Mouse (Mus musculus): Measurements from ENCODE around the gene Lin28a.

DNA sequence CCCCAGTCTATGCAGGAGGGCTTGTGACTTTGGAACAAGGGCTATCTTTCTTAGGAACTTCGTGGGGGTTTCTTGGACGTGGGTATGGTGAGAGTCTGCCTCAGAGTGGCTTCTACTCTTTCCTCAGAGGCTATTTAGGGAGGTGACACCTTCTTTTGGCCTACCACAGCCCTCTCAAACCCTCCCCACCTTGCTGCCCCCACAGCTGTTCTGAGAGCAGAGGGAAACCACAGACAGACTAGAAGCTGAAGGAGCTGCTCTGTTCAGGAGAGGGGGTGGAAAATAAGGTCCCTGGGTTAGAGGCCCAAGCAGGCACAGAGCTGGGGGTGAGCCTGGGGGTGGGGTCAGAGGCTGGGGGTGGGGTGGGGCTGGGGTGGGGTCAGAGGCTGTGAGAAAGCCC is 24.4 kb upstream of the Lin28a start:
- TF ChIP-seq CTCF (IDR thresholded peaks at IDR 0.05; ENCODE audit: low read depth, low read length) (no peak), GATA1 (IDR thresholded peaks at IDR 0.05; ENCODE audit: borderline replicate concordance, low read length) (no peak), POLR2AphosphoS5 (IDR thresholded peaks at IDR 0.05; ENCODE audit: insufficient replicate concordance, low read depth, low read length) (no peak), TAL1 (conservative IDR thresholded peaks at IDR 0.05; ENCODE audit: low read depth, low read length) (no peak)
